Mouse (Mus musculus) hindbrain, embryonic 15.5 days (tissue): ENCODE measurements around the gene Mdh1b. TPM values are rescaled to one million over a fixed set of nuclear protein-coding genes. Genes with fewer than 3 reads are reported as not detected.

Experiments used
- ATAC-seq: fragments of 200-750 bp; cut with Nextera tagmentation; 2 replicates; pipeline ENCODE4 v1.8.0; 2017; ENCODE audit warnings: low read depth, moderate number of reproducible peaks, moderate TSS enrichment; ENCODE audit not compliant: low FRiP score
- H3K27ac ChIP-seq: fragments of 300-500 bp; sonication (generic); replicated peaks from 2 replicates; pipeline ENCODE4 v1.5.1; 2015; ENCODE audit warnings: mild to moderate bottlenecking, inconsistent platforms
- H3K27me3 ChIP-seq: fragments of 300-500 bp; sonication (generic); 2 replicates; pipeline ENCODE4 v1.6.1; 2015; ENCODE audit warnings: control low read depth, inconsistent platforms
- H3K36me3 ChIP-seq: fragments of 300-500 bp; sonication (generic); 2 replicates; pipeline ENCODE4 v1.6.1; 2015; ENCODE audit warnings: control low read depth, inconsistent platforms
- H3K4me1 ChIP-seq: fragments of 300-500 bp; sonication (generic); replicated peaks from 2 replicates; pipeline ENCODE4 v1.6.1; 2015; ENCODE audit warnings: control low read depth, inconsistent platforms
- H3K4me2 ChIP-seq: fragments of 300-500 bp; sonication (generic); 2 replicates; pipeline ENCODE4 v1.6.1; 2015; ENCODE audit warnings: moderate library complexity, mild to moderate bottlenecking, inconsistent platforms
- H3K4me3 ChIP-seq: fragments of 300-500 bp; sonication (generic); 2 replicates; pipeline ENCODE4 v1.5.1; 2015; ENCODE audit warnings: mild to moderate bottlenecking, inconsistent platforms
- H3K9ac ChIP-seq: fragments of 300-500 bp; sonication (generic); 2 replicates; pipeline ENCODE4 v1.6.1; 2015; ENCODE audit warnings: inconsistent platforms
- H3K9me3 ChIP-seq: fragments of 300-500 bp; sonication (generic); 2 replicates; pipeline ENCODE4 v1.6.1; 2016; ENCODE audit warnings: control low read depth, inconsistent platforms
- WGBS: fragments of 180-500 bp; shearing (Covaris S2); methylation state at CpG from one replicate; pipeline ENCODE4 v1.1.7; 2015; 5-methylcytosine and 5-hydroxymethylcytosine counted together
- polyA plus RNA-seq: library from polyadenylated mRNA; unstranded; fragments of >200 nt; fragmentation: Nextera tagmentation; extraction: Ambion mirVana; gene quantifications from 2 replicates; pipeline ENCODE4 v1.2.1, GENCODE M21; 2015

Gene Mdh1b
- polyA plus RNA-seq, result 0.67 and 0.72 TPM in 2 replicates

- no peaks in the 10 kb centered on the region for H3K36me3 ChIP-seq
- no peaks in the 10 kb centered on the region for H3K9me3 ChIP-seq
- peaks cover 29% of the 10 kb centered on the region for H3K4me1 ChIP-seq
- WGBS, result under 1% methylated on average over 31 of the region's 31 CpGs
- H3K9ac ChIP-seq, result peak within 1 kb of the TSS; percentile 62
- ATAC-seq, result peak; percentile 94
- 0 out of 2 replicates have a peak within 1 kb of the TSS, but pooled peaks have one; percentile 50 for H3K27ac ChIP-seq
- H3K27me3 ChIP-seq, result 0 out of 2 replicates have a peak, but pooled peaks cover 11% of the 10 kb centered on the region
- peak within 1 kb of the TSS; percentile 63 for H3K4me3 ChIP-seq
- H3K4me2 ChIP-seq, result peak within 1 kb of the TSS; percentile 74
These were observed at the start of gene Mdh1b, which contains the start of gene Fastkd2 for GRCm38 (mm10) chr1:63730240-63730771. TSS of gene Mdh1b (minus strand) at chr1:63730318. TSS of gene Fastkd2 (plus strand) at chr1:63730614.

- Histone ChIP-seq H3K27ac (no peak overlapping the region), H3K9me3 (no peaks in the 10 kb centered on the region), H3K4me1 (no peaks in the 10 kb centered on the region), H3K4me3 (no peak overlapping the region), H3K27me3 (no peaks in the 10 kb centered on the region), H3K9ac (no peak overlapping the region), H3K36me3 (no peaks in the 10 kb centered on the region), H3K4me2 (no peak overlapping the region)
- 69% methylated on average over 4 of the region's 4 CpGs for WGBS
- no peak for ATAC-seq
These were observed 46.9 kb upstream of the Mdh1b start for GRCm38 (mm10) chr1:63776902-63777630.

- Histone ChIP-seq H3K9ac (no peak overlapping the region), H3K36me3 (no peaks in the 10 kb centered on the region), H3K9me3 (no peaks in the 10 kb centered on the region), H3K27me3 (no peaks in the 10 kb centered on the region), H3K4me2 (no peak overlapping the region), H3K4me3 (no peak overlapping the region), H3K4me1 (no peaks in the 10 kb centered on the region; the same call in 1 of the 2 replicates), H3K27ac (no peak overlapping the region)
- ATAC-seq, result no peak
- WGBS, result 63% methylated on average over 1 of the region's 1 CpGs
These were observed 46.3 kb upstream of the Mdh1b start for GRCm38 (mm10) chr1:63776396-63776795.

GRCm38 (mm10) chr1:63770309-63770708 lies 40.2 kb upstream of the Mdh1b start:
- no peak overlapping the region for H3K9ac ChIP-seq
- WGBS, result 41% methylated on average over 7 of the region's 7 CpGs

GRCm38 (mm10) chr1:63769167-63769566 lies 39.0 kb upstream of the Mdh1b start, which contains the start of gene 4933402D24Rik:
TSS of gene 4933402D24Rik (minus strand) at chr1:63769267.
- Histone ChIP-seq H3K9me3 (no peaks in the 10 kb centered on the region), H3K4me2 (no peak within 1 kb of the TSS), H3K9ac (no peak within 1 kb of the TSS), H3K4me3 (no peak within 1 kb of the TSS), H3K27ac (no peak within 1 kb of the TSS; the same call in 1 of the 2 replicates), H3K36me3 (no peaks in the 10 kb centered on the region), H3K27me3 (no peaks in the 10 kb centered on the region), H3K4me1 (peaks cover 35% of the 10 kb centered on the region)
- no peak for ATAC-seq
- 57% methylated on average over 5 of the region's 5 CpGs for WGBS

More at GRCm38 (mm10) chr1:63770309-63770708, 40.2 kb upstream of the Mdh1b start:
- Histone ChIP-seq H3K27ac (peak overlapping the region; percentile 59; the same call in 1 of the 2 replicates), H3K4me2 (0 out of 2 replicates have a peak overlapping the region, but pooled peaks have one; percentile 9), H3K4me3 (no peak overlapping the region), H3K36me3 (no peaks in the 10 kb centered on the region), H3K27me3 (no peaks in the 10 kb centered on the region), H3K4me1 (peaks cover 27% of the 10 kb centered on the region), H3K9me3 (no peaks in the 10 kb centered on the region)
- ATAC-seq, result peak; percentile 75; the same call in 1 of the 2 replicates

GRCm38 (mm10) chr1:63768112-63768511 lies 38.0 kb upstream of the Mdh1b start:
- H3K9ac ChIP-seq, result no peak overlapping the region
- no peak overlapping the region; the same call in 1 of the 2 replicates for H3K27ac ChIP-seq
- H3K9me3 ChIP-seq, result no peaks in the 10 kb centered on the region
- H3K4me2 ChIP-seq, result no peak overlapping the region
- ATAC-seq, result no peak
- no peaks in the 10 kb centered on the region for H3K36me3 ChIP-seq
- H3K4me1 ChIP-seq, result peaks cover 46% of the 10 kb centered on the region
- H3K27me3 ChIP-seq, result no peaks in the 10 kb centered on the region
- no peak overlapping the region for H3K4me3 ChIP-seq
- WGBS, result 64% methylated on average over 8 of the region's 8 CpGs

GRCm38 (mm10) chr1:63764395-63764794 lies 34.3 kb upstream of the Mdh1b start:
- Histone ChIP-seq H3K4me1 (peaks cover 36% of the 10 kb centered on the region), H3K4me2 (0 out of 2 replicates have a peak overlapping the region, but pooled peaks have one; percentile 5), H3K36me3 (no peaks in the 10 kb centered on the region), H3K27me3 (no peaks in the 10 kb centered on the region), H3K9ac (no peak overlapping the region), H3K27ac (peak overlapping the region; percentile 74), H3K4me3 (no peak overlapping the region), H3K9me3 (no peaks in the 10 kb centered on the region)
- 32% methylated on average over 7 of the region's 7 CpGs for WGBS
- ATAC-seq, result no peak

GRCm38 (mm10) chr1:63763881-63764386 lies 33.8 kb upstream of the Mdh1b start:
- H3K4me2 ChIP-seq, result peak overlapping the region; percentile 5; the same call in 1 of the 2 replicates
- peak overlapping the region; percentile 74 for H3K27ac ChIP-seq
- H3K4me1 ChIP-seq, result peaks cover 36% of the 10 kb centered on the region
- no peak overlapping the region for H3K9ac ChIP-seq
- peak; percentile 50 for ATAC-seq
- no peaks in the 10 kb centered on the region for H3K27me3 ChIP-seq
- 8% methylated on average over 7 of the region's 7 CpGs for WGBS
- H3K4me3 ChIP-seq, result no peak overlapping the region
- H3K9me3 ChIP-seq, result no peaks in the 10 kb centered on the region
- H3K36me3 ChIP-seq, result no peaks in the 10 kb centered on the region

- peaks cover 36% of the 10 kb centered on the region for H3K4me1 ChIP-seq
- no peak overlapping the region for H3K4me3 ChIP-seq
- no peaks in the 10 kb centered on the region for H3K36me3 ChIP-seq
- ATAC-seq, result peak; percentile 89
- no peaks in the 10 kb centered on the region for H3K9me3 ChIP-seq
- no peak overlapping the region for H3K9ac ChIP-seq
- no peak overlapping the region for H3K4me2 ChIP-seq
- H3K27me3 ChIP-seq, result no peaks in the 10 kb centered on the region
- H3K27ac ChIP-seq, result peak overlapping the region; percentile 74
- WGBS, result under 1% methylated on average over 3 of the region's 3 CpGs
These were observed 33.1 kb upstream of the Mdh1b start for GRCm38 (mm10) chr1:63763212-63763694.

- 60% methylated on average over 2 of the region's 2 CpGs for WGBS
- no peak for ATAC-seq
- Histone ChIP-seq H3K9me3 (no peaks in the 10 kb centered on the region), H3K27me3 (no peaks in the 10 kb centered on the region), H3K4me3 (no peak overlapping the region), H3K27ac (no peak overlapping the region), H3K36me3 (peaks cover 15% of the 10 kb centered on the region), H3K4me2 (no peak overlapping the region), H3K4me1 (no peaks in the 10 kb centered on the region), H3K9ac (no peak overlapping the region)
These were observed 25.9 kb upstream of the Mdh1b start for GRCm38 (mm10) chr1:63756005-63756404.

GRCm38 (mm10) chr1:63729796-63730195 lies 322 bp downstream of the Mdh1b start:
- Histone ChIP-seq H3K4me3 (peak overlapping the region; percentile 63), H3K9ac (peak overlapping the region; percentile 49), H3K9me3 (no peaks in the 10 kb centered on the region), H3K27ac (0 out of 2 replicates have a peak overlapping the region, but pooled peaks have one; percentile 25), H3K4me1 (peaks cover 29% of the 10 kb centered on the region), H3K27me3 (0 out of 2 replicates have a peak, but pooled peaks cover 11% of the 10 kb centered on the region), H3K4me2 (peak overlapping the region; percentile 74), H3K36me3 (no peaks in the 10 kb centered on the region)
- 41% methylated on average over 8 of the region's 8 CpGs for WGBS
- peak; percentile 21; the same call in 1 of the 2 replicates for ATAC-seq

- no peak overlapping the region for H3K4me3 ChIP-seq
- H3K27me3 ChIP-seq, result no peaks in the 10 kb centered on the region
- ATAC-seq, result no peak
- no peak overlapping the region for H3K4me2 ChIP-seq
- no peak overlapping the region for H3K9ac ChIP-seq
- H3K36me3 ChIP-seq, result no peaks in the 10 kb centered on the region
- no peaks in the 10 kb centered on the region for H3K4me1 ChIP-seq
- WGBS, result 87% methylated on average over 7 of the region's 7 CpGs
- H3K27ac ChIP-seq, result no peak overlapping the region
- no peaks in the 10 kb centered on the region for H3K9me3 ChIP-seq
These were observed 10.0 kb downstream of the Mdh1b start for GRCm38 (mm10) chr1:63720161-63720560.
